Mouse (Mus musculus): ENCODE data around the gene Prdm11. TPM values are rescaled to one million over a fixed set of nuclear protein-coding genes. Genes with fewer than 3 reads are reported as not detected.

Prdm11 gene
- polyA plus RNA-seq, 1 experiment from 2014 or later: 2.6 TPM

DNA sequence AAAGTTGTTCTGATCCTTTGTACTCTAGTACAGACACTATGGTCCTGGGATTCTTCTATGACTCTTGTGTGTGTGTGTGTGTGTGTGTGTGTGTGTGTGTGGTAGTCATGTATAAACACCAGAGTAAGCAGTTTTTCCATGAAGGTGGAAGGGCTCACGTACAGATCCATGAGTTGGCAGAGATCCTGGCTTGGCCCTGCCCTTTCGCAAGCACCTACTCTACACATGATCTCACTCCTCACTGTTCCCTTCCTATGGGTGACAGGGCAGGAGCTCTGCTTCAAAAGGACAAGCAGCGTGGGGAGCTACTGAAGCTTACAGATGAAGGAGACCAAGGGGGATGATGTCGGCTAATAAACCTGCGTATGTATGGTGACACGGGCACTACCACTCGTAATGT is 18.3 kb downstream of the Prdm11 start:
- no peak overlapping the region for H3K4me3 ChIP-seq
- H3K4me1 ChIP-seq: peaks cover 36% of the 10 kb centered on the region
- H3K27me3 ChIP-seq: no peaks in the 10 kb centered on the region
- no peaks in the 10 kb centered on the region for H3K36me3 ChIP-seq
- no peak overlapping the region for H3K9ac ChIP-seq (replicated peaks)
- 88% methylated on average over 7 of the region's 7 CpGs for WGBS
- H3K27ac ChIP-seq (replicated peaks): no peak overlapping the region
- no peaks in the 10 kb centered on the region for H3K9me3 ChIP-seq
- no peak overlapping the region for H3K4me2 ChIP-seq (replicated peaks)
- ATAC-seq (replicated peaks): no peak

DNA sequence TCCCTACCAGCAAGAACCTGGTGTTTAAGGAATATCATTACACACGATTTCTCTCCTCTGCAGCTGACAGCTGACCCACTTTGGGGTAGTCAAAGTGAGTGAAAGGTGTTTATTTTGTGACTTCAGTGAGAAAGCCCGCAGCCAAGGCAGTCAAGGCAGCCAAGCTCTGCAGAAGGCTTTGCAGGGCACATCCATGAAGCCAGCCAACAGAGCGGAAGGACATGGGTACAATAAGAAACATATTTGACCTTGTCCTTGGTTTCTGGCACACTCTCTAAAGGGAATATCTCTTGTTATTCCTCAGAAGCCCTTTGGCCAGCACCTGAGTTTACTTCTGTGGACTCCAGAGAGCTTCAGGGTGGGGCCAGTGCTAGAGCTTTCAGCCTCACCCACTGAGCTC is 21.5 kb downstream of the Prdm11 start:
- ATAC-seq (replicated peaks): no peak
- no peak overlapping the region for H3K4me3 ChIP-seq
- H3K27ac ChIP-seq (replicated peaks): no peak overlapping the region
- H3K4me1 ChIP-seq: peaks cover 7% of the 10 kb centered on the region
- no peaks in the 10 kb centered on the region for H3K9me3 ChIP-seq
- H3K9ac ChIP-seq (replicated peaks): no peak overlapping the region
- H3K27me3 ChIP-seq: no peaks in the 10 kb centered on the region
- WGBS: 90% methylated on average over 3 of the region's 3 CpGs
- no peak overlapping the region for H3K4me2 ChIP-seq (replicated peaks)
- no peaks in the 10 kb centered on the region for H3K36me3 ChIP-seq

DNA sequence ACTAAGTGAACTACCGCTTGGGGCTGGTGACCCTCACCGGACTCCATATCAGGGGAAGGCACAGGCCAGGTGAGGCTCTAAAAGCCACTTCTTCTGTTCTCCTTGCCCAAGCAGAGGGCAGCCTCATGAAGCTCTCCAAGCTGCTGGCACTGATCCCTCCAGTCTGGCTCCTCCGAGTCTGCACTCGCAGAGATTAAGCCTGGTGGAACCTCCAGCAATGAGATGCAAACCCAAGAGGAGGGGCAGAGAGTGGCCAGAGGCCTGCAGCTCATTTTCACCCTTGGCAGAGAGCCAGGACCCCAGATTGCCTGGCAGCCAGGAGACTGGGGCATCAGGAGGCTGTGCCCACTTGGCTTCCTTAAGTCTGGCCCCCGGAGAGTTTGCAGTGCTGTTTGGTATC is 27.1 kb downstream of the Prdm11 start:
- Histone ChIP-seq H3K9me3 (no peaks in the 10 kb centered on the region), H3K4me3 (no peak overlapping the region), H3K4me2 (replicated peaks) (no peak overlapping the region), H3K27me3 (no peaks in the 10 kb centered on the region), H3K4me1 (peaks cover 27% of the 10 kb centered on the region), H3K27ac (replicated peaks) (no peak overlapping the region), H3K36me3 (no peaks in the 10 kb centered on the region), H3K9ac (replicated peaks) (no peak overlapping the region)
- 0 out of 2 replicates have a peak, but pooled peaks have one; percentile 25 for ATAC-seq (replicated peaks)
- WGBS: 59% methylated on average over 5 of the region's 5 CpGs

DNA sequence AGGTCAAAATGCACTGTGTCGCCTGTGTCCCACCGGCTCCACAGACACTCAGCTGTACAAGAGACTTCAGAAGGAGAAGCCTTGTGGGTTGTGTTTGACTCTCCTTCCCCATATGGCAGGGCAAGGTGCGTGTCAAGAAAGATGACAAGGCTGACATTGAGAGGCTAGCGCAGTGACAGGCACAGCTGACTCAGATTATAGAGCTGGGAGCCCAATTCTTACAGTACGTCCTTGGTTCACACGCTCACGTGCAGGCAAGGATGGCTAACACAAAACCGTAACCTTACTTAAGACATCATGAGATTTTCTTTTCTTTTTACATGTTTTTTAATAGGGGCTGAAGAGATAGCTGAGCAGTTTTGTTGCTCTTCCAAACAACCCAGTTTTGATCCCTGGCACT is 28.8 kb downstream of the Prdm11 start:
- peaks cover 5% of the 10 kb centered on the region; the same call in 1 of the 2 replicates for H3K36me3 ChIP-seq
- H3K9ac ChIP-seq (replicated peaks): no peak overlapping the region
- no peaks in the 10 kb centered on the region for H3K27me3 ChIP-seq
- 87% methylated on average over 8 of the region's 8 CpGs for WGBS
- no peak overlapping the region for H3K4me3 ChIP-seq
- H3K4me2 ChIP-seq (replicated peaks): no peak overlapping the region
- H3K9me3 ChIP-seq: no peaks in the 10 kb centered on the region
- no peak overlapping the region for H3K27ac ChIP-seq (replicated peaks)
- H3K4me1 ChIP-seq: peaks cover 30% of the 10 kb centered on the region
- ATAC-seq (replicated peaks): no peak

DNA sequence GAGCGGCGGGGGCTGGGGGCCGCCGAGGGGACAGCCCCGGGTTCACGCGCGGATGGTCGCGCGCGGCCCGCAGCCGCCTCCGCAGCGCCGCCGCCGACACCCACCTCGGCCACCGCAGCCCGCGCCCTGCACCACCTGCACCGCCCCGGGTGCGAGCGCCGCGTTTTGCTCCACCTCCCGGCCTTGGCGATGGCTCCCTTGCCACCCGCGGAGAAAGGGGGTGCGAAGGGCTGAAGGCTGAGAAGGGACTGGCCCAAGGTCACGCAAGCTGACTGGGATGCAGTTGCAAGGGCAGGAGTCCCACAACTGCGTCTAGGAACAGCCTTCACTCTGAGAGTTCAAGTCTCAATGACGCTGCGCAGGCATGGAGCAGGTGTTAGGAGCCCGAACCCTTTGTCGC is 30.9 kb downstream of the Prdm11 start:
- peak overlapping the region; percentile 58 for H3K27ac ChIP-seq (replicated peaks)
- H3K4me3 ChIP-seq: peak overlapping the region; percentile 62
- peaks cover 5% of the 10 kb centered on the region; the same call in 1 of the 2 replicates for H3K36me3 ChIP-seq
- no peaks in the 10 kb centered on the region for H3K27me3 ChIP-seq
- H3K4me1 ChIP-seq: peaks cover 30% of the 10 kb centered on the region
- 2% methylated on average over 39 of the region's 40 CpGs for WGBS
- H3K9me3 ChIP-seq: no peaks in the 10 kb centered on the region
- H3K9ac ChIP-seq (replicated peaks): peak overlapping the region; percentile 63
- ATAC-seq (replicated peaks): peak; percentile 38; the same call in 1 of the 2 replicates
- H3K4me2 ChIP-seq (replicated peaks): peak overlapping the region; percentile 94

DNA sequence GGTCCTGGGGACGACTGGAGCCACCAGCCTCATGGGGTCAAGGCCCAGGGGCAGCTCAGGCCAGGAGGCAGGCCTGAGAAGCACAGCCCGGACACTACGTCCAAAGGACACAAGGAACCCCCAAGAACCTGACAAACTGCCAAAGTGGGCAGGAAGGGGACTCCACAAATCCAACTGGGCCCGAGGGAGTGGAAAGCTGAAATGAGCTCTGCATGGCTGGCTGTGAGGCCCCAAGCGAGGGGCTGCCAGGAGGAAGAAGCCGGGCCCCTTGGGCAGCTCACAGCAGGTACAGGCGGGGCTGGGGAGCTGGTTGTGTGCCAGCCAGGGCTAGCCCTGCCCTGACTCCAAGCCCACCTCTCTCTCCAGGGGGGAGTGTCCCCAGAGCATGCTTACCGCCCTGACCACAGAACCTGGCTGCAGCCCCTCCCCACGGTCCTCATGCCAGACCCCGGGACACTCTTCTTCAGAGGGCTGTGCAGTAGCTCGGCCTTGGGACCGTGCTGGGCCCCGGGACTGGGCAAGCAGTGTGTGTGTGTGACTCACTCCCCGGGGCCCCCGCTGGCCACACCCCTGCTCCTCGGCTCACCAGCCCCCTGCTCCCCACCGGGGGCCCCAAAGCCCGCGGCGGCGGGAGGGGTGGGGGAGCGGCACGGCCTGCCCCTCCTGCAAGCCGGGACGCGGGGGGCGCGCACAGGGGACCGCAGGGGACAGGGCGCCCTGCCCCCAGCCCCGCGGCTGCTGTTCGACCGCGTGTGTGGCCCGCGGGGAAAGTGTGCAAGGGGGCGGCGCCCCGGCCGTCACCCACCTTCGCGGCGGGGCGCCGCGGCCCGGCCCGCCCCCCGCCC is 31.7 kb downstream of the Prdm11 start:
- Histone ChIP-seq H3K27me3 (no peaks in the 10 kb centered on the region), H3K4me3 (peak overlapping the region; percentile 62), H3K9ac (replicated peaks) (peak overlapping the region; percentile 63), H3K4me2 (replicated peaks) (peak overlapping the region; percentile 94), H3K9me3 (no peaks in the 10 kb centered on the region), H3K36me3 (peaks cover 5% of the 10 kb centered on the region; the same call in 1 of the 2 replicates), H3K27ac (replicated peaks) (peak overlapping the region; percentile 58), H3K4me1 (peaks cover 30% of the 10 kb centered on the region)
- 3% methylated on average over 50 of the region's 50 CpGs for WGBS
- ATAC-seq (replicated peaks): peak; percentile 81

DNA sequence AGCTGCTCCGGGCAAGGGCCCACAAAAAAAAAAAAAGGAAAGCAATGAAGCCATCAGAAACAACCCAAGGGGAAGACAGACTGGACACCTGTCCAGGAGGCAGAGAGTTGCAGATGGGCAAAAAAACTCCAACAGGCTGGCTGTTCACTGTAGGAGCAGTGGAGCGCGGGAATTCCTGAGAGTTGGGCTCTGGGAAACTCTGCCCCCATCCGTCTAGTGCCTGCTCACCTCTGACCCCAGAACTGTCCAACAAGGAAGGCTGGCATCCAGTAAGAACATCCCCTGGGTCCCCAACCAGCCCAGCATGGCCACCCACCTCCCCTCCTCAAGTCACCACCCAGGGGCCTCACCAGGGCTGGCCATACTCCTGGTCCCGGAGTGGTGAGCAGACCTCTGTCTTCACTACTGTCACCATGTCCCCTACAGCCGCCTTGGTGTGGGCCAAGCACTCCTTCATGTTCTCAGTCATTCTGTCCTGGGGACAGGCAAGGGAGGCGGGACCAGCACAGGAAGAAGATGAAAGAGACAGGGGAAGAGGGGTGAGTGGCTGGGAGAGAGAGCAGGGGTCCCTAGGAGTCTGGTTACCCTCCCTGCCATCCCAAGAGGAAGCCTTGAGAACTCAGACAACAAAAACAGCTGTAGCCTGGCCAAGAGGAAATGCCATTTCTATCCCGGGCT is 32.4 kb downstream of the Prdm11 start:
- no peaks in the 10 kb centered on the region for H3K9me3 ChIP-seq
- H3K27ac ChIP-seq (replicated peaks): 0 out of 2 replicates have a peak overlapping the region, but pooled peaks have one; percentile 58
- H3K36me3 ChIP-seq: peaks cover 5% of the 10 kb centered on the region; the same call in 1 of the 2 replicates
- WGBS: 70% methylated on average over 8 of the region's 8 CpGs
- peaks cover 23% of the 10 kb centered on the region for H3K4me1 ChIP-seq
- no peaks in the 10 kb centered on the region for H3K27me3 ChIP-seq
- no peak overlapping the region for H3K4me2 ChIP-seq (replicated peaks)
- H3K9ac ChIP-seq (replicated peaks): no peak overlapping the region
- no peak for ATAC-seq (replicated peaks)
- no peak overlapping the region for H3K4me3 ChIP-seq

DNA sequence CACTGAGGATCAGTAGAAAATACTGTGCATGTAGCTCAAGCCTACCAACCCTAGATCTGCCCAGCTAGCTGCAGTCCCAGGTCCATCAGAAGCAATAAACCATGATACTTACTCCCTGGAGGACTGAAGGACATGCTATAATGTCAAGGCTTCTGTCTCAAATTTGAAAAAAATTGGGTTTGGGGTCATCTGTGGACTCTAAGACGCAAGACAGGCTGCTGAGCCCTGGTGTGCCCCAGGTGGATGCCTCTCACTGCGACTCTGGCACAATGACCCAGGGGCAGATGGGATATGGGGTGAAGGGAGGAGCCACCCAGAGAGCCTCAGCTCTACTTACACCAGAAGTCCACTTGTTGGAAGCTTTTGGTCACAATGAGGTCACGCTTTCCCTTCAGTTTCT is 33.0 kb downstream of the Prdm11 start:
- 97% methylated on average over 3 of the region's 3 CpGs for WGBS
- Histone ChIP-seq H3K9ac (replicated peaks) (no peak overlapping the region), H3K4me3 (no peak overlapping the region), H3K36me3 (peaks cover 5% of the 10 kb centered on the region), H3K27me3 (no peaks in the 10 kb centered on the region), H3K4me2 (replicated peaks) (no peak overlapping the region), H3K27ac (replicated peaks) (no peak overlapping the region), H3K9me3 (no peaks in the 10 kb centered on the region), H3K4me1 (peaks cover 22% of the 10 kb centered on the region)
- no peak for ATAC-seq (replicated peaks)

DNA sequence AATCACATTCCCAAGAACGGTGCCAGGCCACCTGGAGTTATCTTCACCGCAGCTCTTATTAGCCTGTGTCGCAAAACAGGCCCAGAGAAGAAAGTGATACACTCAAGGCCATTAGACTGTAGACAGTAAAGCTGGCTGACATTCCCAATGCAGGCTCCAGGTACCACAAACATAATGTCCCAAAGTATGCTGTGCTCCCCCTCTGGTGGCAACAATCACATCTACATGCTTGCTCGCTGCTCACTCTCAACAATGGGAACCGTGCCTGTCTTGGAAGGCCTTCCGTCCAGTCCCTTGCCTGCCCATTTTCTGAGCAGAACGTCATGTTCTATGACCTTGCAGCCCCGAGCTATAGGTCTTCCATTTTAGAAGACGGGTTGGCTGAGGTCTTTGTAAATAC is 34.0 kb downstream of the Prdm11 start:
- H3K27me3 ChIP-seq: no peaks in the 10 kb centered on the region
- H3K4me2 ChIP-seq (replicated peaks): no peak overlapping the region
- no peak overlapping the region for H3K27ac ChIP-seq (replicated peaks)
- no peak overlapping the region for H3K4me3 ChIP-seq
- H3K36me3 ChIP-seq: peaks cover 5% of the 10 kb centered on the region
- no peak overlapping the region for H3K9ac ChIP-seq (replicated peaks)
- no peak for ATAC-seq (replicated peaks)
- WGBS: 91% methylated on average over 9 of the region's 9 CpGs
- H3K4me1 ChIP-seq: peaks cover 20% of the 10 kb centered on the region
- H3K9me3 ChIP-seq: no peaks in the 10 kb centered on the region

DNA sequence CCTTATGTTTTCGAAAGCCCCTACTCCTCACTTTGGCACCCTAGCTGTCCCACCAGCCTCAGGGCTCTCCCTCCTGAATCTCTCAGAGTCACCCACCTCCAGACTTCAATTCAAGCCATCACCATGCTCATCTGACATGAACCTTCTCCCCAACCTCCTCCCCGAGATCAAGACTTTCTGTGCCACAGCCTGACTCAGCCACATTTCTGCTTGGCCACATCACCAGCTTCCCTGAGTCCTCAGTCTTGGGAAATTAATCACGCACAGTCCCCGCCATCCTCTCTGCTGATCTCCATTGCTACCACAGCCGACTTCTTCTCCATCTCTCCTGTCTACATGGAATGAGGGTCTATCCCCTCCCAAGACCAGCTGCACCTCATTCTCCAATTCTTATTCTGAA is 34.5 kb downstream of the Prdm11 start:
- no peak overlapping the region for H3K4me2 ChIP-seq (replicated peaks)
- peaks cover 5% of the 10 kb centered on the region for H3K36me3 ChIP-seq
- H3K9ac ChIP-seq (replicated peaks): no peak overlapping the region
- H3K27me3 ChIP-seq: no peaks in the 10 kb centered on the region
- H3K27ac ChIP-seq (replicated peaks): no peak overlapping the region
- H3K4me1 ChIP-seq: peaks cover 17% of the 10 kb centered on the region
- no peaks in the 10 kb centered on the region for H3K9me3 ChIP-seq
- no peak for ATAC-seq (replicated peaks)
- WGBS: 96% methylated on average over 5 of the region's 5 CpGs
- no peak overlapping the region for H3K4me3 ChIP-seq

DNA sequence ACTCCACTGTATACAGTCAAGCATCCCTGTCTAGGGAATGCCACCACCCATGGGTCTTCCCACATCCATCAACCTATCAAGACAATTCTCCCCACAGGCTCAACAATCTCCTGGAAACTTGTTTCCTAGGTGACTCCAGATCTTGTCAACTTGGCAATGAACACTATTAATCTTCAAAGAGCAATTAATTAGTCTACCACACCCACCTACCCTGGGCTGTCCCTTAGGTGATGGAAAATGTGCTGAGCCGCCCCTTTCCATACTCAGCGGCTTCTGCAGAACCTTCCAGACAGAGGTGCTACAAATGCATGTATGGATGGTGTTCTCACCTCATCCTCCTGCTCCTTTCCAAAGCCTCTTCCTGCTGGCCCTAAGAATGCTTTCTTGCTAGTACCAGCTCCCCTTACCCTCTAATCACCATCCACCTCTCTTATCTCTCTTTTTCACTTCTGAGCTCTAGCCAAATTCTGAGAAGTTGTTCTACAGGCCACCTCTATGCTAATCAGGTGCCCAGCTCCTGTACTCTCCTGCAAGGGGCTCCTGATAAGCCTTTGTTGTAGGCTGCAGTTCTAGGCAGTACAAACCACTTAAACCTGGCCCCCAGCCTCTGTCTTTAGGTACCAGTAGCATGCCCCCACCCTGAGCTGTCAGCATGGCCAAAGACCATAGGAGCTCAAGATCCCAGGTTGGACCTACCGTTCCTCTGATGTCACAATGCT is 37.8 kb downstream of the Prdm11 start:
- peaks cover 5% of the 10 kb centered on the region for H3K36me3 ChIP-seq
- 97% methylated on average over 3 of the region's 3 CpGs for WGBS
- no peak overlapping the region for H3K27ac ChIP-seq (replicated peaks)
- no peak for ATAC-seq (replicated peaks)
- no peaks in the 10 kb centered on the region for H3K27me3 ChIP-seq
- H3K9me3 ChIP-seq: no peaks in the 10 kb centered on the region
- no peak overlapping the region for H3K9ac ChIP-seq (replicated peaks)
- no peaks in the 10 kb centered on the region for H3K4me1 ChIP-seq
- H3K4me3 ChIP-seq: no peak overlapping the region
- no peak overlapping the region for H3K4me2 ChIP-seq (replicated peaks)

DNA sequence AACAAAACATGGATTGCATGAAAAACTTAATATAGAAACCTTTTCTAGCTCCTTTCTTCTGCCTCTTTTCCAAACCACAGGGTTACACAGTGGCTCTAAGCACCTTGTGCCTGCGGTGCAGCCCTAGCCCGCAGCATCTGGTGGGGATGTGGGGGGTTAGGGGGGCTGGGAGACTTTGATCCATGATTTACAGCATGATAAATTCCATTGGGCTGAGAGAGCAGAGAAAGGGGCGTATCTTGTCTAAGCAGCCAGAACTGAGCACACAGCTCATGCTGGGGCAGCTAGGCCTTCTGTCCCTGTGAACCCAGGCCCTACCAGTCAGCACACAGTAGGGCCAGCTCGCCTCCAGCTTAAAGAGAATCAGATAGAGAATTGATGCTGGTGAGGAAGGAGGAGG is 40.9 kb downstream of the Prdm11 start:
- H3K36me3 ChIP-seq: no peaks in the 10 kb centered on the region; the same call in none of the 2 replicates
- H3K9ac ChIP-seq (replicated peaks): no peak overlapping the region
- no peaks in the 10 kb centered on the region for H3K4me1 ChIP-seq
- H3K27me3 ChIP-seq: no peaks in the 10 kb centered on the region
- H3K9me3 ChIP-seq: no peaks in the 10 kb centered on the region
- ATAC-seq (replicated peaks): no peak
- H3K4me2 ChIP-seq (replicated peaks): no peak overlapping the region
- no peak overlapping the region for H3K27ac ChIP-seq (replicated peaks)
- WGBS: 82% methylated on average over 4 of the region's 4 CpGs
- H3K4me3 ChIP-seq: no peak overlapping the region
